Mouse (Mus musculus) heart, embryonic 11.5 days (tissue): ENCODE results near the gene Zfp526. TPM values are rescaled to one million over a fixed set of nuclear protein-coding genes. Genes with fewer than 3 reads are reported as not detected.

ENCODE experiments used
- ATAC-seq: fragments of 200-750 bp; cut with Nextera tagmentation; replicated peaks from 2 replicates; pipeline ENCODE4 v1.8.0; 2017; ENCODE audit warnings: moderate library complexity; ENCODE audit not compliant: insufficient number of reproducible peaks, low FRiP score, low TSS enrichment
- H3K27ac ChIP-seq: fragments of 300-500 bp; sonication (generic); 2 replicates; pipeline ENCODE4 v1.5.1; 2014; ENCODE audit warnings: mild to moderate bottlenecking, low read depth, low read length
- H3K27me3 ChIP-seq: fragments of 300-500 bp; sonication (generic); 2 replicates; pipeline ENCODE4 v1.6.1; 2014; ENCODE audit warnings: mild to moderate bottlenecking, low read length, mixed read lengths; ENCODE audit not compliant: control insufficient read depth, insufficient read depth
- H3K36me3 ChIP-seq: fragments of 300-500 bp; sonication (generic); 2 replicates; pipeline ENCODE4 v1.6.1; 2014; ENCODE audit warnings: mild to moderate bottlenecking, low read length, moderate library complexity, mixed read lengths; ENCODE audit not compliant: control insufficient read depth, insufficient read depth
- H3K4me1 ChIP-seq: fragments of 300-500 bp; sonication (generic); 2 replicates; pipeline ENCODE4 v1.6.1; 2014; ENCODE audit warnings: low read length; ENCODE audit not compliant: control insufficient read depth, insufficient read depth
- H3K4me2 ChIP-seq: fragments of 300-500 bp; sonication (generic); 2 replicates; pipeline ENCODE4 v1.6.1; 2014; ENCODE audit warnings: mild to moderate bottlenecking, moderate library complexity
- H3K4me3 ChIP-seq: fragments of 300-500 bp; sonication (generic); 2 replicates; pipeline ENCODE4 v1.5.1; 2014; ENCODE audit warnings: low read depth, low read length
- H3K9ac ChIP-seq: fragments of 300-500 bp; sonication (generic); 2 replicates; pipeline ENCODE4 v1.6.1; 2014; ENCODE audit warnings: mild to moderate bottlenecking, low read depth, low read length, moderate library complexity
- H3K9me3 ChIP-seq: fragments of 300-500 bp; sonication (generic); replicated peaks from 2 replicates; pipeline ENCODE4 v1.6.1; 2016; ENCODE audit warnings: low read length; ENCODE audit not compliant: control insufficient read depth
- WGBS: fragments of 180-500 bp; shearing (Covaris S2); extraction: QIAGEN DNeasy Blood & Tissue Kit; methylation state at CpG from one replicate; pipeline ENCODE4 v1.1.7; 2014; ENCODE audit not compliant: insufficient replicate concordance; 5-methylcytosine and 5-hydroxymethylcytosine counted together
- polyA plus RNA-seq: library from polyadenylated mRNA; unstranded; fragments of >200 nt; fragmentation: Nextera tagmentation; extraction: Ambion mirVana; gene quantifications from 2 replicates; pipeline ENCODE4 v1.2.1, GENCODE M21; 2014

Zfp526 gene
- polyA plus RNA-seq, 1 experiment from 2014 or later: 2.7 TPM

GRCm38 (mm10) chr7:25203624-25204023, 17.6 kb upstream of the Zfp526 start:
- H3K4me1 ChIP-seq: 0 out of 2 replicates have a peak, but pooled peaks cover 2% of the 10 kb centered on the region

GRCm38 (mm10) chr7:25205355-25206093, 15.7 kb upstream of the Zfp526 start:
- no peak overlapping the region for H3K4me3 ChIP-seq
- H3K27me3 ChIP-seq: no peaks in the 10 kb centered on the region
- no peak overlapping the region for H3K27ac ChIP-seq
- no peak overlapping the region for H3K4me2 ChIP-seq
- no peak for ATAC-seq
- WGBS: 80% methylated on average over 16 of the region's 16 CpGs
- 0 out of 2 replicates have a peak, but pooled peaks cover 2% of the 10 kb centered on the region for H3K4me1 ChIP-seq
- H3K36me3 ChIP-seq: peaks cover 4% of the 10 kb centered on the region; the same call in 1 of the 2 replicates
- no peaks in the 10 kb centered on the region for H3K9me3 ChIP-seq
- 0 out of 2 replicates have a peak overlapping the region, but pooled peaks have one; percentile 34 for H3K9ac ChIP-seq

More at GRCm38 (mm10) chr7:25203624-25204023, 17.6 kb upstream of the Zfp526 start:
- Histone ChIP-seq H3K4me3 (no peak overlapping the region), H3K27me3 (no peaks in the 10 kb centered on the region), H3K36me3 (0 out of 2 replicates have a peak, but pooled peaks cover 2% of the 10 kb centered on the region), H3K27ac (no peak overlapping the region), H3K9me3 (no peaks in the 10 kb centered on the region), H3K4me2 (no peak overlapping the region), H3K9ac (no peak overlapping the region)
- WGBS: 85% methylated on average over 20 of the region's 20 CpGs
- ATAC-seq: no peak

GRCm38 (mm10) chr7:25206094-25206830, 15.0 kb upstream of the Zfp526 start:
- Histone ChIP-seq H3K36me3 (peaks cover 5% of the 10 kb centered on the region; the same call in 1 of the 2 replicates), H3K4me1 (0 out of 2 replicates have a peak, but pooled peaks cover 2% of the 10 kb centered on the region), H3K4me2 (no peak overlapping the region), H3K27me3 (no peaks in the 10 kb centered on the region), H3K27ac (no peak overlapping the region), H3K9me3 (no peaks in the 10 kb centered on the region), H3K9ac (no peak overlapping the region), H3K4me3 (no peak overlapping the region)
- ATAC-seq: no peak
- WGBS: 88% methylated on average over 16 of the region's 16 CpGs

GRCm38 (mm10) chr7:25209161-25209622, 12.0 kb upstream of the Zfp526 start:
- peaks cover 3% of the 10 kb centered on the region; the same call in 1 of the 2 replicates for H3K36me3 ChIP-seq
- H3K27ac ChIP-seq: no peak overlapping the region
- 77% methylated on average over 3 of the region's 3 CpGs for WGBS
- 0 out of 2 replicates have a peak, but pooled peaks cover 2% of the 10 kb centered on the region for H3K4me1 ChIP-seq
- no peak overlapping the region for H3K4me3 ChIP-seq
- no peak overlapping the region for H3K9ac ChIP-seq
- no peaks in the 10 kb centered on the region for H3K27me3 ChIP-seq
- 0 out of 2 replicates have a peak, but pooled peaks have one; percentile 40 for ATAC-seq
- no peak overlapping the region; the same call in 1 of the 2 replicates for H3K4me2 ChIP-seq
- no peaks in the 10 kb centered on the region for H3K9me3 ChIP-seq

GRCm38 (mm10) chr7:25210482-25210881, 10.7 kb upstream of the Zfp526 start:
- Histone ChIP-seq H3K4me1 (0 out of 2 replicates have a peak, but pooled peaks cover under 1% of the 10 kb centered on the region), H3K9ac (peak overlapping the region; percentile 16; the same call in 1 of the 2 replicates), H3K9me3 (no peaks in the 10 kb centered on the region), H3K4me3 (no peak overlapping the region), H3K27me3 (no peaks in the 10 kb centered on the region), H3K4me2 (no peak overlapping the region), H3K36me3 (peaks cover 3% of the 10 kb centered on the region; the same call in 1 of the 2 replicates), H3K27ac (no peak overlapping the region)
- ATAC-seq: no peak
- WGBS: 84% methylated on average over 4 of the region's 4 CpGs

- Histone ChIP-seq H3K4me1 (no peaks in the 10 kb centered on the region), H3K36me3 (peaks cover 3% of the 10 kb centered on the region; the same call in 1 of the 2 replicates), H3K4me2 (no peak overlapping the region), H3K27me3 (no peaks in the 10 kb centered on the region), H3K9ac (no peak overlapping the region), H3K9me3 (no peaks in the 10 kb centered on the region), H3K27ac (no peak overlapping the region), H3K4me3 (no peak overlapping the region)
- no peak for ATAC-seq
- 79% methylated on average over 3 of the region's 3 CpGs for WGBS
These were observed 8.1 kb upstream of the Zfp526 start for GRCm38 (mm10) chr7:25213099-25213498.

- WGBS: 87% methylated on average over 2 of the region's 2 CpGs
- Histone ChIP-seq H3K4me3 (no peak overlapping the region), H3K36me3 (peaks cover 3% of the 10 kb centered on the region; the same call in 1 of the 2 replicates), H3K27me3 (no peaks in the 10 kb centered on the region), H3K9me3 (no peaks in the 10 kb centered on the region), H3K9ac (no peak overlapping the region), H3K27ac (no peak overlapping the region), H3K4me1 (peaks cover 5% of the 10 kb centered on the region; the same call in 1 of the 2 replicates), H3K4me2 (no peak overlapping the region)
- ATAC-seq: no peak
These were observed 7.1 kb upstream of the Zfp526 start for GRCm38 (mm10) chr7:25214172-25214571.

- Histone ChIP-seq H3K27ac (no peak overlapping the region), H3K27me3 (no peaks in the 10 kb centered on the region), H3K36me3 (no peaks in the 10 kb centered on the region), H3K4me1 (peaks cover 24% of the 10 kb centered on the region), H3K4me3 (peak overlapping the region; percentile 84; the same call in 1 of the 2 replicates), H3K9ac (peak overlapping the region; percentile 40; the same call in 1 of the 2 replicates), H3K4me2 (peak overlapping the region; percentile 96), H3K9me3 (no peaks in the 10 kb centered on the region)
- ATAC-seq: no peak
- WGBS: 65% methylated on average over 12 of the region's 12 CpGs
These were observed 3.4 kb upstream of the Zfp526 start for GRCm38 (mm10) chr7:25217653-25218395.
